Mouse (Mus musculus) liver, adult 2 months (tissue): ENCODE measurements around the gene Gm17093.
"Not testable (repeated sequence)": the region's sequence is repeated elsewhere in the genome, so short reads cannot be mapped to it uniquely, and the experiment has no call there.

ENCODE experiments used
- CTCF ChIP-seq: fragments of 200-500 bp; IDR thresholded peaks from 2 replicates; pipeline ENCODE4 v1.5.1; 2011; ENCODE audit warnings: low read depth, low read length, control low read depth
- POLR2A ChIP-seq: fragments of 200-500 bp; IDR thresholded peaks from 2 replicates; pipeline ENCODE4 v1.6.1; 2011; ENCODE audit warnings: low read length, control low read depth; ENCODE audit not compliant: insufficient read depth; ENCODE audit errors: extremely low read depth

GRCm38 (mm10) chr14:44492163-44492562, 25.9 kb upstream of the Gm17093 start, which contains the start of gene BC061237:
- not testable (repeated sequence) for TF ChIP-seq POLR2A, CTCF
